Mouse (Mus musculus): ENCODE results near the gene Stat2. TPM values are rescaled to one million over a fixed set of nuclear protein-coding genes. Genes with fewer than 3 reads are reported as not detected.

Stat2 gene
- 7.5 TPM for polyA plus RNA-seq (2012; fragmentation: generic; extraction: Trizol)

DNA sequence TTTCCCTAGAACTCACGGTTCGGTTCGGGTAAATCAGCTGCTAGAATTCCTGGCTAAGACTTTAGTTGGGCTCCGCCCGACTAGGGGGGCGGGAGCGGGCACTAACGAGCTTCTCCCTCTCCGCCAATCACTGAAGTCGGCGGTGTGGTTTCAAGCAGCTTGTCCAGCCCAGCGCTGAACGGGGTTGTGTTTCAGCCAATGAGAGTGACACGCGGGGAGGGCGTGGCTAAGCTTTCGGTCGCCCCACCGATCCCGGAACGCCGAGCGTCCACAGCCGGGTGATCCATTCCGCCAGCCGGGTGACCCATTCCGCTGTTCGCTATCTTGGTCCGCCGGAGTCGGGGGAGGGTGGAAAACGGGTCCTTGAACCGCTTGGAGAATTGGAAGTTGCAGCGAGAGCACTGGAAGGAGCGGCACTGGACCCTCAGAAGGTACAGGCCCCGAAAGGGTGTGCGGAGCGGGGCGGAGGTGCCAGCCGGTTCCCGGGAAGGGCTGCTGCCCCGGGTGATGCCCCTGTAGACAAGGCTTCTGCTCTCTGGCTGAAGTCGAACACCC lies at the start of gene Stat2:
TSS of gene Stat2 (plus strand) at position 273 of the 555 bp plus-strand sequence.
- peak within 1 kb of the TSS; percentile 90 for H3K4me2 ChIP-seq (ENCODE audit: low read depth)
- peak within 1 kb of the TSS; percentile 4 for H3ac ChIP-seq (ENCODE audit: control insufficient read depth, insufficient read length)
- peak within 1 kb of the TSS; percentile 77 for H3K4me3 ChIP-seq
- no peaks in the 10 kb centered on the region for H3K27me3 ChIP-seq (ENCODE audit: control insufficient read depth, insufficient read depth, insufficient read length)
- peaks cover 9% of the 10 kb centered on the region for H3K79me2 ChIP-seq (ENCODE audit: control insufficient read depth, insufficient read depth)
- no peaks in the 10 kb centered on the region for H3K36me3 ChIP-seq (ENCODE audit: control insufficient read depth, insufficient read depth)
- no peak for TF ChIP-seq MYOD1 (IDR thresholded peaks at IDR 0.05; ENCODE audit: control insufficient read depth in 1 of 3, insufficient read length in 2 of 3, low read depth in 2 of 3)
- no peak for TF ChIP-seq REST (IDR thresholded peaks at IDR 0.05; ENCODE audit: insufficient read depth, insufficient read length)
- peak; percentile 93 for TF ChIP-seq POLR2AphosphoS2 (IDR thresholded peaks at IDR 0.05; ENCODE audit: insufficient read length, low read depth)
- peak; percentile 86 for TF ChIP-seq POLR2A (IDR thresholded peaks at IDR 0.05; ENCODE audit: insufficient read length, low read depth)

- Histone ChIP-seq H3K4me3 (no peak overlapping the region), H3ac (ENCODE audit: control insufficient read depth, insufficient read length) (no peak overlapping the region), H3K27me3 (ENCODE audit: control insufficient read depth, insufficient read depth, insufficient read length) (no peaks in the 10 kb centered on the region), H3K79me2 (ENCODE audit: control insufficient read depth, insufficient read depth) (no peaks in the 10 kb centered on the region), H3K36me3 (ENCODE audit: control insufficient read depth, insufficient read depth) (no peaks in the 10 kb centered on the region), H3K4me2 (ENCODE audit: low read depth) (no peak overlapping the region)
- TF ChIP-seq USF1 (IDR thresholded peaks at IDR 0.05; ENCODE audit: low read depth) (no peak), POLR2A (IDR thresholded peaks at IDR 0.05; ENCODE audit: insufficient read length, low read depth) (no peak), MAX (IDR thresholded peaks at IDR 0.05; ENCODE audit: low read depth) (no peak), SRF (IDR thresholded peaks at IDR 0.05; ENCODE audit: control insufficient read depth, insufficient read length, low read depth) (no peak), MYOG (IDR thresholded peaks at IDR 0.05; ENCODE audit: control insufficient read depth in 1 of 3, insufficient read depth in 1 of 3, insufficient read length in 2 of 3, low read depth in 2 of 3) (no peak), REST (IDR thresholded peaks at IDR 0.05; ENCODE audit: insufficient read depth, insufficient read length) (no peak), TCF12 (IDR thresholded peaks at IDR 0.05; ENCODE audit: insufficient read depth, poor library complexity, severe bottlenecking) (no peak), E2F4 (IDR thresholded peaks at IDR 0.05; ENCODE audit: insufficient read depth) (no peak), CEBPB (IDR thresholded peaks at IDR 0.05; ENCODE audit: insufficient read depth, poor library complexity, severe bottlenecking) (no peak), POLR2AphosphoS2 (IDR thresholded peaks at IDR 0.05; ENCODE audit: insufficient read length, low read depth) (no peak), MYOD1 (IDR thresholded peaks at IDR 0.05; ENCODE audit: control insufficient read depth in 1 of 3, insufficient read length in 2 of 3, low read depth in 2 of 3) (no peak), TCF3 (IDR thresholded peaks at IDR 0.05; ENCODE audit: insufficient read length, low read depth) (no peak)
Observed at GRCm38 (mm10) chr10:128221533-128222286, 48.6 kb upstream of the Stat2 start.

- Histone ChIP-seq H3K79me2 (ENCODE audit: control insufficient read depth, insufficient read depth) (no peaks in the 10 kb centered on the region), H3K4me2 (ENCODE audit: low read depth) (no peak overlapping the region), H3K36me3 (ENCODE audit: control insufficient read depth, insufficient read depth) (no peaks in the 10 kb centered on the region), H3K27me3 (ENCODE audit: control insufficient read depth, insufficient read depth, insufficient read length) (no peaks in the 10 kb centered on the region), H3K4me3 (no peak overlapping the region), H3ac (ENCODE audit: control insufficient read depth, insufficient read length) (no peak overlapping the region)
- TF ChIP-seq POLR2AphosphoS2 (IDR thresholded peaks at IDR 0.05; ENCODE audit: insufficient read length, low read depth): no peak
- no peak for TF ChIP-seq E2F4 (IDR thresholded peaks at IDR 0.05; ENCODE audit: insufficient read depth)
- TF ChIP-seq MYOG (IDR thresholded peaks at IDR 0.05; ENCODE audit: control insufficient read depth in 1 of 3, insufficient read depth in 1 of 3, insufficient read length in 2 of 3, low read depth in 2 of 3): no peak
- TF ChIP-seq TCF3 (IDR thresholded peaks at IDR 0.05; ENCODE audit: insufficient read length, low read depth): no peak
- TF ChIP-seq SRF (IDR thresholded peaks at IDR 0.05; ENCODE audit: control insufficient read depth, insufficient read length, low read depth): no peak
- no peak for TF ChIP-seq TCF12 (IDR thresholded peaks at IDR 0.05; ENCODE audit: insufficient read depth, poor library complexity, severe bottlenecking)
- TF ChIP-seq POLR2A (IDR thresholded peaks at IDR 0.05; ENCODE audit: insufficient read length, low read depth): no peak
- no peak for TF ChIP-seq CEBPB (IDR thresholded peaks at IDR 0.05; ENCODE audit: insufficient read depth, poor library complexity, severe bottlenecking)
- no peak for TF ChIP-seq REST (IDR thresholded peaks at IDR 0.05; ENCODE audit: insufficient read depth, insufficient read length)
- TF ChIP-seq MYOD1 (IDR thresholded peaks at IDR 0.05; ENCODE audit: control insufficient read depth in 1 of 3, insufficient read length in 2 of 3, low read depth in 2 of 3): no peak
- TF ChIP-seq USF1 (IDR thresholded peaks at IDR 0.05; ENCODE audit: low read depth): no peak
Observed at GRCm38 (mm10) chr10:128225064-128225463, 45.3 kb upstream of the Stat2 start.

DNA sequence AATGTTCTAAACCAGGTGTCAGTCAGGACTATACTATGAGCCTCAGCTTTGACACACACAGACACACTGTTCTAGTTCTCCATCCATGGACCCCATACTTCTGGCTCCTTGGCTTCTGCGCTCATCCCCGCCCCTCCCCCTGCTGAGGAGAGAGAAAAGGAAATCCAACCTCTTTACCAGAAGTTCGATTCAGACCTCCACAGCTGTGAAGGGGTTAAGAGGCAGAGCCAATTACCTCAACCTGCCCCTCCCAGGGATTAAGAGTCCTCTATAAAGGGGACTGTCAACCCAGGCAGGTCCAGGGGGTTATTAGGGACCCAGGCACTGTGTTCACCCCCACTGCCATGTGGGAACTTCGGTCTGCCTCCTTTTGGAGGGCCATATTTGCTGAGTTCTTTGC lies 44.8 kb upstream of the Stat2 start, which contains the start of gene Mip:
TSS of gene Mip (plus strand) at position 301 of the 400 bp plus-strand sequence.
- no peaks in the 10 kb centered on the region for H3K36me3 ChIP-seq (ENCODE audit: control insufficient read depth, insufficient read depth)
- no peak within 1 kb of the TSS for H3K4me2 ChIP-seq (ENCODE audit: low read depth)
- TF ChIP-seq POLR2AphosphoS2 (IDR thresholded peaks at IDR 0.05; ENCODE audit: insufficient read length, low read depth): no peak
- no peak for TF ChIP-seq USF1 (IDR thresholded peaks at IDR 0.05; ENCODE audit: low read depth)
- no peak for TF ChIP-seq MYOD1 (IDR thresholded peaks at IDR 0.05; ENCODE audit: control insufficient read depth in 1 of 3, insufficient read length in 2 of 3, low read depth in 2 of 3)
- no peak for TF ChIP-seq MAX (IDR thresholded peaks at IDR 0.05; ENCODE audit: low read depth)
- no peak for TF ChIP-seq TCF3 (IDR thresholded peaks at IDR 0.05; ENCODE audit: insufficient read length, low read depth)
- no peak for TF ChIP-seq TCF12 (IDR thresholded peaks at IDR 0.05; ENCODE audit: insufficient read depth, poor library complexity, severe bottlenecking)
- TF ChIP-seq CEBPB (IDR thresholded peaks at IDR 0.05; ENCODE audit: insufficient read depth, poor library complexity, severe bottlenecking): no peak
- no peak for TF ChIP-seq REST (IDR thresholded peaks at IDR 0.05; ENCODE audit: insufficient read depth, insufficient read length)
- H3ac ChIP-seq (ENCODE audit: control insufficient read depth, insufficient read length): no peak within 1 kb of the TSS
- H3K79me2 ChIP-seq (ENCODE audit: control insufficient read depth, insufficient read depth): no peaks in the 10 kb centered on the region
- H3K4me3 ChIP-seq: no peak within 1 kb of the TSS
- no peaks in the 10 kb centered on the region for H3K27me3 ChIP-seq (ENCODE audit: control insufficient read depth, insufficient read depth, insufficient read length)

Measured in myocyte (in vitro differentiated cells).